Mouse (Mus musculus): Measurements from ENCODE around the gene Slc7a5. TPM values are rescaled to one million over a fixed set of nuclear protein-coding genes. Genes with fewer than 3 reads are reported as not detected.

Slc7a5 gene
- 15.1 and 17.0 TPM in 2 replicates for polyA plus RNA-seq (2015; fragmentation: Nextera tagmentation; extraction: Ambion mirVana)

GRCm38 (mm10) chr8:121907587-121908248, at the start of gene Slc7a5:
Slc7a5 (minus strand) TSS chr8:121907694.
- no peaks in the 10 kb centered on the region for H3K27me3 ChIP-seq (ENCODE audit: insufficient read depth, low read length)
- H3K9me3 ChIP-seq (ENCODE audit: low read length) = no peaks in the 10 kb centered on the region
- H3K9ac ChIP-seq (replicated peaks; ENCODE audit: low read length) = peak within 1 kb of the TSS; percentile 71
- H3K4me2 ChIP-seq (replicated peaks; ENCODE audit: low read depth, low read length) = peak within 1 kb of the TSS; percentile 97
- peak; percentile 89 for ATAC-seq (ENCODE audit: low FRiP score, low TSS enrichment)
- H3K27ac ChIP-seq (ENCODE audit: low read length) = no peak within 1 kb of the TSS
- no peaks in the 10 kb centered on the region for H3K36me3 ChIP-seq (ENCODE audit: insufficient read depth, low read length)
- peaks cover 40% of the 10 kb centered on the region for H3K4me1 ChIP-seq (ENCODE audit: insufficient read depth, low read length)
- peak within 1 kb of the TSS; percentile 79 for H3K4me3 ChIP-seq (ENCODE audit: low read length)
- under 1% methylated on average over 52 of the region's 61 CpGs for WGBS

DNA sequence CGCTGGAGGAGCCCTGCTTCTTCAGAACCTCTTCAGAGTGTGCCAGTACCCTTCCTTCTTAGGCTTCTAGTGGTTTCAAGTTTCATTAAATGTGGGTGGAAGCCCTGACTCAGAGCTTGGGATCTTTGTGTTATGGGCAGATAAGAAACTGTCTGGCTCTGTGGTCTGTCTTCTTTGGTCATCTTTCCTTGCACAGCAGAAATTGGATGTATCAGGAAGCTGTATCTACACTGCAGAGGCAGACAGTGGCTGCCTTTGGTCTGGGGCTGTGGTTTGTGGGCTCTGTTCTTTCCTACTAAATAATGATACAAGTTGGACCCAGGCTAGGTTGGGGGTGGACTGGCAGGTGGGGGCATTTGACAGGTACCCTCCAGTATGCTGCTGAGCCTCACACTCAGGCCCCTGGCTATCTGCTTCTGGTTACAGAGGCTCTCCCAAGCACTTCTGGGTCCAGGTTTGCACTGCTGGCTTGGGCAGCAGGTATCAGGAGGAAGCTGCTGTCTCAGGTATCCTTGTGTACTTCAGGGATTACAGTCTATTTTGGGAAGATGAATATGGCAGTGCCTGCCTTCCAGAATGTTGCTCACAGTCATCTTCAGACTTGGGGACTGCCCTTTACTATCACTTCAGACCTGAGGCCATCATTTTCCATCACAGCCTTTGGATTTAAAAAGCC, 48.5 kb upstream of the Slc7a5 start:
- H3K9me3 ChIP-seq (ENCODE audit: low read length) = no peaks in the 10 kb centered on the region
- no peak overlapping the region for H3K27ac ChIP-seq (ENCODE audit: low read length)
- WGBS = 83% methylated on average over 1 of the region's 1 CpGs
- H3K27me3 ChIP-seq (ENCODE audit: insufficient read depth, low read length) = no peaks in the 10 kb centered on the region
- no peak overlapping the region for H3K9ac ChIP-seq (replicated peaks; ENCODE audit: low read length)
- H3K4me3 ChIP-seq (ENCODE audit: low read length) = no peak overlapping the region
- ATAC-seq (ENCODE audit: low FRiP score, low TSS enrichment) = no peak
- no peak overlapping the region for H3K4me2 ChIP-seq (replicated peaks; ENCODE audit: low read depth, low read length)
- H3K36me3 ChIP-seq (ENCODE audit: insufficient read depth, low read length) = peaks cover 12% of the 10 kb centered on the region; the same call in 1 of the 2 replicates
- H3K4me1 ChIP-seq (ENCODE audit: insufficient read depth, low read length) = peaks cover 44% of the 10 kb centered on the region

GRCm38 (mm10) chr8:121954981-121955555, 47.6 kb upstream of the Slc7a5 start:
- no peak overlapping the region for H3K9ac ChIP-seq (replicated peaks; ENCODE audit: low read length)
- no peaks in the 10 kb centered on the region for H3K27me3 ChIP-seq (ENCODE audit: insufficient read depth, low read length)
- H3K4me3 ChIP-seq (ENCODE audit: low read length) = no peak overlapping the region
- no peaks in the 10 kb centered on the region for H3K9me3 ChIP-seq (ENCODE audit: low read length)
- ATAC-seq (ENCODE audit: low FRiP score, low TSS enrichment) = no peak
- peaks cover 44% of the 10 kb centered on the region for H3K4me1 ChIP-seq (ENCODE audit: insufficient read depth, low read length)
- H3K27ac ChIP-seq (ENCODE audit: low read length) = no peak overlapping the region
- no peak overlapping the region for H3K4me2 ChIP-seq (replicated peaks; ENCODE audit: low read depth, low read length)
- peaks cover 12% of the 10 kb centered on the region; the same call in 1 of the 2 replicates for H3K36me3 ChIP-seq (ENCODE audit: insufficient read depth, low read length)
- WGBS = 63% methylated on average over 10 of the region's 10 CpGs

DNA sequence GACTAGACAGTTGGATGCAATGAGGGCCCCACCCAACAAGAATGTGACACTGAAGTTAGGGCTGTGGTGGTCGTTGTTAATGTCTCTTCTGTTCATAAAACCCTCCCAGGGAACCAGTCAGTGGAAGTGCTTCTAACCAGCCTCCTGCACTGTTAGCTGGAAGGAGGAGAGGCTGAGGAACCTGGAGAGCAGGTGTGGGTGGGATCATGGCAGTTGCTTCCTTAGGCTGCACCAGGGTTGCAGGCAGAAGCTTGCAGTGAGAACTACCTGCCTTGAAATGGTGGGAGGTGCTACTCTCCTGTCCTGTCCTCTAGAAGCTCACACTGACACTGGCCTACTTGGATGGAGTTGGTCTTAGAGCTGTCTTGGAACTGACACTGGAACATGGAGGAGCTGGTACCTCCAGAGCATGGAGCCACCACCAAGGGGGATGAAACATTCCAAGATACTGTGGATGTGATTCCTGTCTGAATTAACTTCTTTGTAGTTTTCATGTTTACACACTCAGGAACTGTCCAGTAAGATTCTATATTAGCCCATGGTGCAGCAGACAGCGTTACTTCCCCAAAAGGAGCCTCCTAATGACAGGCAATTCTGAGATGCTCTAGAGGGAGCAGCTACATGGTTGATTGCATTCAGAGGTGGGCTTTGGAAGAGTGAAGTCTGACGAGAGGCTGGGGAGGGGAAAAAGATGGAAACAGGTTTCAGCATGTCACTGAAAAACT, 46.5 kb upstream of the Slc7a5 start:
- 59% methylated on average over 3 of the region's 3 CpGs for whole genome bisulfite sequencing
- Histone ChIP-seq H3K4me3 (ENCODE audit: low read length) (no peak overlapping the region), H3K4me2 (replicated peaks; ENCODE audit: low read depth, low read length) (no peak overlapping the region), H3K27me3 (ENCODE audit: insufficient read depth, low read length) (no peaks in the 10 kb centered on the region), H3K9me3 (ENCODE audit: low read length) (no peaks in the 10 kb centered on the region), H3K4me1 (ENCODE audit: insufficient read depth, low read length) (peaks cover 45% of the 10 kb centered on the region), H3K9ac (replicated peaks; ENCODE audit: low read length) (no peak overlapping the region), H3K27ac (ENCODE audit: low read length) (no peak overlapping the region), H3K36me3 (ENCODE audit: insufficient read depth, low read length) (peaks cover 12% of the 10 kb centered on the region; the same call in 1 of the 2 replicates)
- ATAC-seq (ENCODE audit: low FRiP score, low TSS enrichment) = no peak

DNA sequence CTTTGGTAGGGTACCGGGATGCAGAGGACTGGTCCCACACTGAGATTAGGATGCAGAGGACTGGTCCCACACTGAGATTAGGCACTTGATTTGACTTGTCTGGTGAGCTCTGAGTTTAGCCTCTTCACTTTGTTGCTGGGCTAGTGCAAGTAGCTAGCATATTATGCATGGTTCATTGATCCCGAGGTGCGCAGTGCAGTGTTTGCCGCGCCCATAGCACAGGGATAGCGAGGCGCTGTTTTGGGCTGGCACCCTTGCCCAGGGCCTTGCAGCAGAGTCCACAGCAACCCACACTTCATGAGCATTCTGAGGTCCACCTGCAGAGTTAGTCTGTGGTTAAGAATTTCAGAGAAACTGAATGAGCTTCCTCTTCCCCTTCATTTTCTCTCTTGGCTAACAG, 45.3 kb upstream of the Slc7a5 start:
- Histone ChIP-seq H3K9me3 (ENCODE audit: low read length) (no peaks in the 10 kb centered on the region), H3K27ac (ENCODE audit: low read length) (no peak overlapping the region), H3K4me3 (ENCODE audit: low read length) (no peak overlapping the region; the same call in 1 of the 2 replicates), H3K36me3 (ENCODE audit: insufficient read depth, low read length) (peaks cover 12% of the 10 kb centered on the region; the same call in 1 of the 2 replicates), H3K9ac (replicated peaks; ENCODE audit: low read length) (peak overlapping the region; percentile 42; the same call in 1 of the 2 replicates), H3K4me1 (ENCODE audit: insufficient read depth, low read length) (peaks cover 55% of the 10 kb centered on the region), H3K27me3 (ENCODE audit: insufficient read depth, low read length) (no peaks in the 10 kb centered on the region), H3K4me2 (replicated peaks; ENCODE audit: low read depth, low read length) (peak overlapping the region; percentile 90; the same call in 1 of the 2 replicates)
- ATAC-seq (ENCODE audit: low FRiP score, low TSS enrichment) = no peak
- 62% methylated on average over 7 of the region's 7 CpGs for WGBS

DNA sequence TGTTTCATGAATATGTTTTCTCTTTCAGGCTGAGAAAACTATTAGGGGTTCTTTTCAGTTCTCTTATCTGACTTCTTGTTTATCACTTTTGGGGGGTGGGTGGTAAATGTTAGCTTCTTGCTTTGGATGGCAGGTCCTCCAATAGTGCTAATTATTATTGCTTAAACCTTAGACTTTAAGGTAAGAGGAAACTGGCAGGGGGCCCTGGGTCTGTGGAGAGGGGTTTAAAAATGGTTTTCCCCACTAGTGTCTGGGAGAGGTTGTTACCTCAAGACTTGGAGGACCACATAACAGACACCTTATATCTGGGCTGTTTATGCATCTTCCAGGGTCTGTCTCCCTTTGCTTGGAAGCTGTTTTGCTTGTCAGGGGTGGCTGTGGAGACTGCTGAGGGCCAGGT, 44.6 kb upstream of the Slc7a5 start:
- Histone ChIP-seq H3K4me3 (ENCODE audit: low read length) (peak overlapping the region; percentile 97), H3K9ac (replicated peaks; ENCODE audit: low read length) (peak overlapping the region; percentile 42; the same call in 1 of the 2 replicates), H3K36me3 (ENCODE audit: insufficient read depth, low read length) (peaks cover 12% of the 10 kb centered on the region; the same call in 1 of the 2 replicates), H3K27ac (ENCODE audit: low read length) (no peak overlapping the region), H3K27me3 (ENCODE audit: insufficient read depth, low read length) (no peaks in the 10 kb centered on the region), H3K4me2 (replicated peaks; ENCODE audit: low read depth, low read length) (peak overlapping the region; percentile 90), H3K9me3 (ENCODE audit: low read length) (no peaks in the 10 kb centered on the region), H3K4me1 (ENCODE audit: insufficient read depth, low read length) (peaks cover 61% of the 10 kb centered on the region)
- no peak for ATAC-seq (ENCODE audit: low FRiP score, low TSS enrichment)

GRCm38 (mm10) chr8:121951656-121952009, 44.1 kb upstream of the Slc7a5 start:
- no peaks in the 10 kb centered on the region for H3K9me3 ChIP-seq (ENCODE audit: low read length)
- peak overlapping the region; percentile 97 for H3K4me3 ChIP-seq (ENCODE audit: low read length)
- H3K4me1 ChIP-seq (ENCODE audit: insufficient read depth, low read length) = peaks cover 64% of the 10 kb centered on the region
- H3K27ac ChIP-seq (ENCODE audit: low read length) = no peak overlapping the region
- H3K27me3 ChIP-seq (ENCODE audit: insufficient read depth, low read length) = no peaks in the 10 kb centered on the region
- H3K4me2 ChIP-seq (replicated peaks; ENCODE audit: low read depth, low read length) = peak overlapping the region; percentile 90
- peak overlapping the region; percentile 99 for H3K9ac ChIP-seq (replicated peaks; ENCODE audit: low read length)
- no peak for ATAC-seq (ENCODE audit: low FRiP score, low TSS enrichment)
- WGBS = 20% methylated on average over 7 of the region's 7 CpGs
- H3K36me3 ChIP-seq (ENCODE audit: insufficient read depth, low read length) = peaks cover 12% of the 10 kb centered on the region; the same call in 1 of the 2 replicates

- ATAC-seq (ENCODE audit: low FRiP score, low TSS enrichment) = peak; percentile 2; the same call in 1 of the 2 replicates
- H3K36me3 ChIP-seq (ENCODE audit: insufficient read depth, low read length) = peaks cover 12% of the 10 kb centered on the region; the same call in 1 of the 2 replicates
- H3K4me2 ChIP-seq (replicated peaks; ENCODE audit: low read depth, low read length) = peak overlapping the region; percentile 90
- H3K4me3 ChIP-seq (ENCODE audit: low read length) = peak overlapping the region; percentile 97
- peak overlapping the region; percentile 93 for H3K27ac ChIP-seq (ENCODE audit: low read length)
- H3K27me3 ChIP-seq (ENCODE audit: insufficient read depth, low read length) = no peaks in the 10 kb centered on the region
- under 1% methylated on average over 62 of the region's 97 CpGs for WGBS
- no peaks in the 10 kb centered on the region for H3K9me3 ChIP-seq (ENCODE audit: low read length)
- peak overlapping the region; percentile 99 for H3K9ac ChIP-seq (replicated peaks; ENCODE audit: low read length)
- peaks cover 64% of the 10 kb centered on the region for H3K4me1 ChIP-seq (ENCODE audit: insufficient read depth, low read length)
Measured at GRCm38 (mm10) chr8:121950749-121951655, 43.5 kb upstream of the Slc7a5 start.
